Mouse (Mus musculus) embryonic facial prominence, embryonic 15.5 days (tissue): ENCODE measurements around the gene Hspg2. TPM values are rescaled to one million over a fixed set of nuclear protein-coding genes. Genes with fewer than 3 reads are reported as not detected.

Experiments used
- ATAC-seq: fragments of 200-750 bp; cut with Nextera tagmentation; 2 replicates; pipeline ENCODE4 v1.8.0; 2017; ENCODE audit warnings: low read depth, moderate TSS enrichment; ENCODE audit not compliant: insufficient number of reproducible peaks, low FRiP score, low TSS enrichment
- H3K27ac ChIP-seq: fragments of 300-500 bp; sonication (generic); replicated peaks from 2 replicates; pipeline ENCODE4 v1.5.1; 2015; ENCODE audit warnings: mild to moderate bottlenecking, inconsistent platforms
- H3K27me3 ChIP-seq: fragments of 300-500 bp; sonication (generic); 2 replicates; pipeline ENCODE4 v1.6.1; 2015; ENCODE audit warnings: inconsistent platforms
- H3K36me3 ChIP-seq: fragments of 300-500 bp; sonication (generic); 2 replicates; pipeline ENCODE4 v1.6.1; 2015; ENCODE audit warnings: mild to moderate bottlenecking, inconsistent platforms
- H3K4me1 ChIP-seq: fragments of 300-500 bp; sonication (generic); 2 replicates; pipeline ENCODE4 v1.6.1; 2015; ENCODE audit warnings: inconsistent platforms
- H3K4me2 ChIP-seq: fragments of 300-500 bp; sonication (generic); replicated peaks from 2 replicates; pipeline ENCODE4 v1.6.1; 2015; ENCODE audit warnings: mild to moderate bottlenecking, inconsistent platforms
- H3K4me3 ChIP-seq: fragments of 300-500 bp; sonication (generic); replicated peaks from 2 replicates; pipeline ENCODE4 v1.5.1; 2015; ENCODE audit warnings: mild to moderate bottlenecking, inconsistent platforms
- H3K9ac ChIP-seq: fragments of 300-500 bp; sonication (generic); 2 replicates; pipeline ENCODE4 v1.6.1; 2015; ENCODE audit warnings: inconsistent platforms
- H3K9me3 ChIP-seq: fragments of 300-500 bp; sonication (generic); replicated peaks from 2 replicates; pipeline ENCODE4 v1.6.1; 2016; ENCODE audit warnings: inconsistent platforms
- WGBS: fragments of 180-500 bp; shearing (Covaris S2); methylation state at CpG from one replicate; pipeline ENCODE4 v1.1.7; 2015; 5-methylcytosine and 5-hydroxymethylcytosine counted together
- polyA plus RNA-seq: library from polyadenylated mRNA; unstranded; fragments of >200 nt; fragmentation: Nextera tagmentation; extraction: Ambion mirVana; gene quantifications from 2 replicates; pipeline ENCODE4 v1.2.1, GENCODE M21; 2015

The Hspg2 gene
- polyA plus RNA-seq, 1 experiment from 2014 or later, result 48.5 TPM

- Histone ChIP-seq H3K4me2 (no peak overlapping the region), H3K36me3 (no peaks in the 10 kb centered on the region), H3K9ac (no peak overlapping the region), H3K9me3 (no peaks in the 10 kb centered on the region), H3K27me3 (no peaks in the 10 kb centered on the region), H3K4me3 (no peak overlapping the region), H3K4me1 (peaks cover 40% of the 10 kb centered on the region), H3K27ac (no peak overlapping the region)
- ATAC-seq, result no peak
- WGBS, result 77% methylated on average over 16 of the region's 16 CpGs
These were observed 6.4 kb upstream of the Hspg2 start for GRCm38 (mm10) chr4:137461981-137462690.

GRCm38 (mm10) chr4:137465125-137465787 is 3.3 kb upstream of the Hspg2 start:
- H3K9ac ChIP-seq, result no peak overlapping the region
- no peaks in the 10 kb centered on the region for H3K36me3 ChIP-seq

DNA sequence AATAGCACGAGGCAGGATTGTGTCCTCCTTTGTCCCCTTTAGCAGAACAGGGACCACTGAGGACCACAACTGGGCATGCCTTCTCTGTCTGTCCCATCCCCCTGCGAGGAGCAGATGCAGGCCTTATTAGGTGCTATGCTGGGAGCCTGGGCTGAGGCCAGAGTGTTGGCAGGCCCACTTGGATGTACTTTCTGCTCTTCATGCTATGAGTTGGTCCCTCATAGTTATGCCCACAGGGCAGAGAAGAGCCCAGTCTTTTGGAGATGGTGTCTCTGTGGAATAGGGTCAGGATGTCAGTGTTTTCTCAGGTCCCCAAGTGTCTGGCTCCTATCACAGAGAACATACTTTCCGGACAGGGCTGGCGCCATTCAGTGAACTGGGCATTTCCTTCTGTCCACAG is 1.6 kb upstream of the Hspg2 start:
- H3K36me3 ChIP-seq, result no peaks in the 10 kb centered on the region
- no peak overlapping the region for H3K9ac ChIP-seq
- no peak overlapping the region for H3K4me2 ChIP-seq
- no peaks in the 10 kb centered on the region for H3K9me3 ChIP-seq
- H3K4me1 ChIP-seq, result peaks cover 68% of the 10 kb centered on the region
- WGBS, result 78% methylated on average over 4 of the region's 4 CpGs
- ATAC-seq, result no peak
- H3K27ac ChIP-seq, result peak overlapping the region; percentile 83; the same call in 1 of the 2 replicates
- no peaks in the 10 kb centered on the region for H3K27me3 ChIP-seq
- H3K4me3 ChIP-seq, result no peak overlapping the region

More at GRCm38 (mm10) chr4:137465125-137465787, 3.3 kb upstream of the Hspg2 start:
- no peak for ATAC-seq
- peak overlapping the region; percentile 65 for H3K27ac ChIP-seq
- no peak overlapping the region for H3K4me3 ChIP-seq
- H3K4me1 ChIP-seq, result peaks cover 58% of the 10 kb centered on the region
- H3K9me3 ChIP-seq, result no peaks in the 10 kb centered on the region
- 52% methylated on average over 13 of the region's 13 CpGs for WGBS
- H3K27me3 ChIP-seq, result no peaks in the 10 kb centered on the region
- no peak overlapping the region for H3K4me2 ChIP-seq

- Histone ChIP-seq H3K36me3 (no peaks in the 10 kb centered on the region), H3K9me3 (no peaks in the 10 kb centered on the region), H3K4me3 (no peak overlapping the region), H3K9ac (no peak overlapping the region), H3K27me3 (no peaks in the 10 kb centered on the region), H3K27ac (peak overlapping the region; percentile 83), H3K4me1 (peaks cover 68% of the 10 kb centered on the region), H3K4me2 (no peak overlapping the region)
- WGBS, result 76% methylated on average over 2 of the region's 2 CpGs
- no peak for ATAC-seq
These were observed 1.0 kb upstream of the Hspg2 start for GRCm38 (mm10) chr4:137467525-137467924.

DNA sequence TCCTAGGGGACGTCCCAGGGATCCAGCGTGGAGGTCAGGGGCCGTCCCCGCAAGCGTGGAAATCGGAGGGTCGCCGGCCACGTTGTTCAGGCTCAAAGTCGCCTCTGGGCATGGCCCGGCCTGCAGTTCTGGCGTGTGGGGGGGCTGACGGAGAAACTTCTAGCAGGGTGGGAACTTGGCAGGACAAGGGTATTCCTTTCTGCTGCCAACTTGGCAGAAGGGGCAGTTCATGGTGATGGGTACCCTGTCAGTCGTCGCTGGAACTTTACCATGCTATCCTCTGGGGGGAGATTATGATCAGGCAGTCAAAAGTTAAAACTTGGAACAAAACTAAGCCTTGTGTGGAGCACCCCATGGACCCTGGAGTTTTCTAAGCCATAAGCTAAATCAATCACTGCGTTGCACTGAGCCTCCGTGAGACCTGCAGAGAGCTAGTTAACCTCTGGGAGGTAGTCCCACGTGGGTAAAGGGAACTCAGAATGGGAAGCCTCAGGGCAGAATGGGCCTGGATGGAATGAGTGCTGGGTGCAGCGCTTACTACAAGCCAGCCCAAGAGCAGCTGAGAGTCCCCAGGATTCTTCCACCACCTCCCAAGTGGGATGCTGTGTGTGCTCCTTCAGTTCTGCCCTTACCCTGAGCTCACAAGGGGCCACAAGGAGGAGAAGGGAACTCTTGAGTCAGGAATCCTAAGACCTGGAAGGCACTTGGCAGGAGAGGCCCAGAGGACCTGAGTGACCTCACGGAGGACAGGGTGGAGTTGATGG is 694 bp downstream of the Hspg2 start:
- H3K27ac ChIP-seq, result peak overlapping the region; percentile 90
- H3K27me3 ChIP-seq, result no peaks in the 10 kb centered on the region
- H3K4me3 ChIP-seq, result peak overlapping the region; percentile 87
- H3K36me3 ChIP-seq, result no peaks in the 10 kb centered on the region
- H3K4me2 ChIP-seq, result peak overlapping the region; percentile 65
- peak overlapping the region; percentile 86 for H3K9ac ChIP-seq
- 3% methylated on average over 20 of the region's 20 CpGs for WGBS
- peaks cover 71% of the 10 kb centered on the region for H3K4me1 ChIP-seq
- ATAC-seq, result no peak
- no peaks in the 10 kb centered on the region for H3K9me3 ChIP-seq

DNA sequence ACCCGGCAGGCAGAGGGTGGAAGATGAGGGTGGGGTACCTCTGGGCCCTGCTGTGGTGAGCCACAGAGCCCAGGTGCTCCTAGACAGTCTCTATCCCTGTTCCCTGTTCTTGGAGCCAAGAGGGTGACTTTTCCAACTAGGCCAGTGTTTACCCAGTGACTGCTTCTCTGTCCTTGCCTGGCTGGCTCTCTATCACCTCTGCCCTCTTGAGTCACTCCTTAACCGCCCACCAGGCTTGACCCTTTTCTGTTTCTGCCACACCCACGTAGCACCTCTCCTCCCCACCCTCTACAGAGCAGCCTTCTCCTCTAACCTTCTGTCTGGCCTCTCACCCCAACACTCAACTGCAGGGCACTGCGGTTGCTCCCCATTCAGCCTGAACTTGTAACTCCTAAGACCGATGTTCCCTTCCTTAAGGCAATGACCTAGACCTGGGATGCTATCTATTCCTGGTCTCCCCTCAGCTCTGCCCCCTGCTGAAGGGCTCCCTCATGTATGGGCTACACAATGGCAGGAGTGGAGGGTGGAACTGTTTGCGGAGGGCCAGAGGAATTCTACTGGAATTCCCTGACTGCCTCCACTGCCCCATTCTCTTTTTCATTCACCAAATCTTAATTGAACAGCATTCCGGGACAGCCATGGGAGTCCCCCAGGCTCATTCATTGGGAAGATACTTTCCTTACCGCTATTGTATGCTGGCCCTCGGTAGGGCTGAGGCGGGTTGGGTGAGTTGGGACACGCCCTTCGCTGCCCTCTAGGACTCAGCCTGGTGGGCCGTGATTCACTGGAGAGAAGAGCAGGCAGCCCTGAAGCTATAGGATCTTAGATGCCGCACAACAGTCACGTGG is 1.5 kb downstream of the Hspg2 start:
- H3K4me3 ChIP-seq, result peak overlapping the region; percentile 87
- H3K27ac ChIP-seq, result peak overlapping the region; percentile 90
- no peaks in the 10 kb centered on the region for H3K36me3 ChIP-seq
- 30% methylated on average over 15 of the region's 15 CpGs for WGBS
- H3K4me2 ChIP-seq, result peak overlapping the region; percentile 65
- ATAC-seq, result no peak
- H3K9me3 ChIP-seq, result no peaks in the 10 kb centered on the region
- H3K4me1 ChIP-seq, result peaks cover 73% of the 10 kb centered on the region
- peak overlapping the region; percentile 86 for H3K9ac ChIP-seq
- no peaks in the 10 kb centered on the region for H3K27me3 ChIP-seq

DNA sequence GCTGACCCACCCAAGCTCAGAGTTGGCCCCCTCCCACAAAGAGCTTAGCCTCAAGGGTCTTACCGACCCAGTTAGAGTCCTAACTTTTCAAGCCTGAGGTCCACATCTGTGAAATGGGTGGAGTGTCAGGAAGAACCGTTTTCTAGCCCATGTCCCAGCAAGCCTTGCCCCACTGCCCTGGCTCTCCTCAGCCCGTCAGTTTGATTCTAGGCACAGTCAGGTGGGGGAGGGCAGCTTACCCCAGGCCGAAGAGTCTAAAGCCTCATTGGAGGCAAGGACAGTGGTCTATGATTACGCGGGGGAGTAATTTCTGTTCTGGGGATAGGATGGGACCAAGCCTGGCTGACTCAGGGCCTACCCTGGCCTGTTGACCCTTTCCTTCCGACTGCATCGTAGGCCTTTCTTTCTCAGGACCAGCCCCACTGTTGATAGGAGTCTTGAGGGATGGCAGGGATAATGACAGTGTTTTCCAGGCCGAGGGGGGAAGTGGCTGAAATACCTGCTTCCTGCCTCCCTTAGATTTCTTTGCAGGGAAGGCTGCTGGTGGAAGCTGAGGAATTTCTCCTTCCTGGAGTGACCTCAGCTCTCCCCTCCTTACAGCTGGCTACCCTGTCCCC is 2.2 kb downstream of the Hspg2 start:
- 41% methylated on average over 9 of the region's 9 CpGs for WGBS
- H3K36me3 ChIP-seq, result no peaks in the 10 kb centered on the region
- H3K9ac ChIP-seq, result no peak overlapping the region
- H3K4me2 ChIP-seq, result peak overlapping the region; percentile 65
- H3K4me1 ChIP-seq, result peaks cover 74% of the 10 kb centered on the region
- H3K27me3 ChIP-seq, result no peaks in the 10 kb centered on the region
- H3K4me3 ChIP-seq, result peak overlapping the region; percentile 87
- no peak for ATAC-seq
- H3K9me3 ChIP-seq, result no peaks in the 10 kb centered on the region
- peak overlapping the region; percentile 90 for H3K27ac ChIP-seq

GRCm38 (mm10) chr4:137471326-137471725 is 2.8 kb downstream of the Hspg2 start:
- no peak overlapping the region for H3K9ac ChIP-seq

DNA sequence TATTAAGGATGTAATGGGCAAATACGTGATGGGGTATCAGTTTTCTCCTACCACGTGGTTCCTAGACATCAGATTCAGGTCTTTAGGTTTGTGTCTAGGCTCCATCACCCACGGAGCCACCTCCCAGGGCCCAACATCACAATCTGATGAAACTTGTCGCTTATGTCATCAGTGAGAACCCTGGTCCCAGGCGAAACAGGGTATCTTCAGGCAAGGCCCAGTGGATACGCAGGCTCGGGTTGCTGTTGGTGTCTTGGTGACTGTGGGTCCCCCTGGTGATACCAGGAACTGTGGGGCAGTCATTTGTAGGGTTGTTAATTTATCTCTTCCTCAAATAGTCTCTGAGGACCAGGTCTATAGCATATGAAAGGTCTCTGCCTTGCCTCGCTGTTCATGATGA is 4.7 kb downstream of the Hspg2 start:
- H3K9ac ChIP-seq, result no peak overlapping the region
- H3K27ac ChIP-seq, result peak overlapping the region; percentile 58
- no peaks in the 10 kb centered on the region for H3K27me3 ChIP-seq

More at GRCm38 (mm10) chr4:137471326-137471725, 2.8 kb downstream of the Hspg2 start:
- 58% methylated on average over 8 of the region's 8 CpGs for WGBS
- no peak for ATAC-seq
- Histone ChIP-seq H3K9me3 (no peaks in the 10 kb centered on the region), H3K36me3 (no peaks in the 10 kb centered on the region), H3K4me1 (peaks cover 79% of the 10 kb centered on the region), H3K27me3 (no peaks in the 10 kb centered on the region), H3K4me2 (peak overlapping the region; percentile 65), H3K4me3 (peak overlapping the region; percentile 87), H3K27ac (peak overlapping the region; percentile 90)

DNA sequence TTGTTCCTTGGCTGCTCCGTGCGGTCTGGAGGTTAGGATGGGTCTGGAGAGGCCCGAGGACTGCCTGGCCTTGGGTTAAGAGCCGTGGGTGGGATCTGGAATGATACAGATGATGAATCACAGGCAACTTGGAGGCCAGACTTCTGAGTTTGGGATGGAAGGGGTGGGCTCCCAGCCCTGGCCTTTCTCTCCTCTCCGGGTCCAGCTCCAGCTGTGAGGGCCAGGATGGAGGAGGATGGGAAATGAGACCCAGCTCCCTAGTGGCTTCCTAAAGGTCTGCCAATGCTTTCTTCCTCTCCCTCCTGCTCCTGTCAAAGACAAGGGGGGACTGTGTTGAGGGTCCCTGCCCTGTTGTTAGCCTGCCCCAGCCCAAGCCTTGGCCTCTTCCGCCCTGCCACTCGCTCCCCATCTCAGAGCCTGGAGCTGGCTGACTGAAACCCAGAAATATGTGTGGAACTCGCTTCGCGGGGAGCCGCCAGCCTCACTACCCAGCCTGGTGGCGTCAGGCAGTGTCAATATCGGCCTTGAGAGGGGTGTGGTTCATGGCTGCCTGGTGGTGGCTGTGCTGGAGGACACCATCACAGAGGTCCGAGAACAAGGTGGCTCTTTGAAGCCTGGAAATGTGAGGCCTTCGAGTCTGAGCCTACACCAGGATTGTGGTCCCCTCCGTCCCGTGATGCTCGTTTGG is 5.3 kb downstream of the Hspg2 start:
- Histone ChIP-seq H3K27ac (peak overlapping the region; percentile 58), H3K9me3 (no peaks in the 10 kb centered on the region), H3K36me3 (no peaks in the 10 kb centered on the region), H3K9ac (no peak overlapping the region), H3K27me3 (no peaks in the 10 kb centered on the region), H3K4me3 (no peak overlapping the region), H3K4me1 (peaks cover 88% of the 10 kb centered on the region), H3K4me2 (0 out of 2 replicates have a peak overlapping the region, but pooled peaks have one; percentile 1)
- ATAC-seq, result no peak
- 45% methylated on average over 18 of the region's 18 CpGs for WGBS

More for the DNA sequence above, 4.7 kb downstream of the Hspg2 start:
- no peak for ATAC-seq
- Histone ChIP-seq H3K4me3 (no peak overlapping the region), H3K9me3 (no peaks in the 10 kb centered on the region), H3K4me1 (peaks cover 83% of the 10 kb centered on the region), H3K4me2 (0 out of 2 replicates have a peak overlapping the region, but pooled peaks have one; percentile 1), H3K36me3 (no peaks in the 10 kb centered on the region)
- WGBS, result 76% methylated on average over 8 of the region's 8 CpGs
